Mouse (Mus musculus): ENCODE results near the gene Sorbs1. TPM values are rescaled to one million over a fixed set of nuclear protein-coding genes. Genes with fewer than 3 reads are reported as not detected.

Sorbs1 gene
- polyA plus RNA-seq, 1 experiment from 2014 or later = 98.8 TPM

DNA sequence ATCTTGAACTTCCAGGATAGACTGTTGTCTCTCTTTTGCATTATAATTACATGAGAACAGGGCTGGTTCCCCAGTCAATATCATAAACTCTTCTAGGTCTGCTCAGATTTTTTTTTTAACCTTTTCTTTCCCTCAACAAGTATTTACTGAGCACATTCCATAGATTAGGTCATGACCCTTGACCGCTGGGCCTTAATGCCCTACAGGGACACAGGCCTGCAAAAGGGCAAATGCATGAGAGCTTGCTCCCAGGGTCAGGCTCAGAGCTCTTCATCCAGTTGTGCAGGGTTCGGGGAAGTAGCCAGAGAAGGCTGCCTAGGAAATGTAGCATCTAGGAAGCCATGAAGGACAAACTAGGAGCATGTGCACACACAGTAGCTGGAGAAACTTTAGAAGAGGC lies 206.9 kb downstream of the Sorbs1 start:
- WGBS = 70% methylated on average over 2 of the region's 2 CpGs
- H3K27me3 ChIP-seq (ENCODE audit: control insufficient read depth, insufficient read depth, low read length) = no peaks in the 10 kb centered on the region
- H3K4me2 ChIP-seq (replicated peaks) = no peak overlapping the region
- peaks cover 39% of the 10 kb centered on the region for H3K36me3 ChIP-seq (replicated peaks; ENCODE audit: control insufficient read depth, insufficient read depth)
- no peak overlapping the region for H3K4me3 ChIP-seq (replicated peaks; ENCODE audit: low read length)
- H3K9ac ChIP-seq = no peak overlapping the region
- ATAC-seq (ENCODE audit: low FRiP score) (no peak), DNase-seq (ENCODE audit: low spot score) (no peak)
- H3K4me1 ChIP-seq (replicated peaks; ENCODE audit: control insufficient read depth, insufficient read depth, low read length) = no peaks in the 10 kb centered on the region
- H3K9me3 ChIP-seq (ENCODE audit: control insufficient read depth, low read length) = no peaks in the 10 kb centered on the region
- no peak overlapping the region for H3K27ac ChIP-seq

- H3K9ac ChIP-seq = no peak overlapping the region
- no peak overlapping the region for H3K4me2 ChIP-seq (replicated peaks)
- H3K27me3 ChIP-seq (ENCODE audit: control insufficient read depth, insufficient read depth, low read length) = no peaks in the 10 kb centered on the region
- H3K27ac ChIP-seq = no peak overlapping the region
- no peak for ATAC-seq (ENCODE audit: low FRiP score)
- 85% methylated on average over 7 of the region's 7 CpGs for WGBS
- peaks cover 27% of the 10 kb centered on the region for H3K36me3 ChIP-seq (replicated peaks; ENCODE audit: control insufficient read depth, insufficient read depth)
- no peak for DNase-seq (ENCODE audit: low spot score)
- H3K4me1 ChIP-seq (replicated peaks; ENCODE audit: control insufficient read depth, insufficient read depth, low read length) = 0 out of 2 replicates have a peak, but pooled peaks cover under 1% of the 10 kb centered on the region
- no peak overlapping the region for H3K4me3 ChIP-seq (replicated peaks; ENCODE audit: low read length)
- no peaks in the 10 kb centered on the region for H3K9me3 ChIP-seq (ENCODE audit: control insufficient read depth, low read length)
These were observed 208.1 kb downstream of the Sorbs1 start for GRCm38 (mm10) chr19:40305456-40305855.

- H3K27me3 ChIP-seq (ENCODE audit: control insufficient read depth, insufficient read depth, low read length) = no peaks in the 10 kb centered on the region
- 87% methylated on average over 9 of the region's 9 CpGs for WGBS
- H3K4me1 ChIP-seq (replicated peaks; ENCODE audit: control insufficient read depth, insufficient read depth, low read length) = 0 out of 2 replicates have a peak, but pooled peaks cover 3% of the 10 kb centered on the region
- H3K4me3 ChIP-seq (replicated peaks; ENCODE audit: low read length) = no peak overlapping the region
- no peaks in the 10 kb centered on the region for H3K9me3 ChIP-seq (ENCODE audit: control insufficient read depth, low read length)
- H3K4me2 ChIP-seq (replicated peaks) = no peak overlapping the region
- DNase-seq (ENCODE audit: low spot score) (no peak), ATAC-seq (ENCODE audit: low FRiP score) (no peak)
- no peak overlapping the region for H3K27ac ChIP-seq
- no peak overlapping the region for H3K9ac ChIP-seq
- 0 out of 2 replicates have a peak, but pooled peaks cover 9% of the 10 kb centered on the region for H3K36me3 ChIP-seq (replicated peaks; ENCODE audit: control insufficient read depth, insufficient read depth)
These were observed 210.7 kb downstream of the Sorbs1 start for GRCm38 (mm10) chr19:40302916-40303315.

DNA sequence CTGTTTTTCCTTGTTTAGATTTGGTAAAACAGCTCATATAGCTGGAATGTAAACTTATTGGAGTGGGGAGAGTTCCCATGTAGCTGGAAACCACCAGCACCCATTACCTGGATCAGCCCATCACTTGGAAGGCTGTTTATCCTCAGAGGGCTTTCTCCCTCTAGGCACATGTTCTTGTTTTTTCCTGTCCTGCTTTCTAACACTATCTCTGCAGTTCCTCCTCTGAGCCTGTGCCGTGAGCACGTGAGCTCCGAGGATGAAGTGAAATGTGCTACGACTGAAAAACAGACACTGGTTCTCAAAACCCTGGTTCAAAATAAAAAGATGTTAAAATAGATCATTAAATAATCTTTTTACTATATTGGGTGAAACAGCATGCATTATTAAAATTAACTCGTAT lies 211.1 kb downstream of the Sorbs1 start:
- Histone ChIP-seq H3K9ac (no peak overlapping the region), H3K4me2 (replicated peaks) (no peak overlapping the region), H3K36me3 (replicated peaks; ENCODE audit: control insufficient read depth, insufficient read depth) (0 out of 2 replicates have a peak, but pooled peaks cover 10% of the 10 kb centered on the region), H3K27me3 (ENCODE audit: control insufficient read depth, insufficient read depth, low read length) (no peaks in the 10 kb centered on the region), H3K9me3 (ENCODE audit: control insufficient read depth, low read length) (no peaks in the 10 kb centered on the region), H3K4me3 (replicated peaks; ENCODE audit: low read length) (no peak overlapping the region), H3K27ac (no peak overlapping the region), H3K4me1 (replicated peaks; ENCODE audit: control insufficient read depth, insufficient read depth, low read length) (0 out of 2 replicates have a peak, but pooled peaks cover 3% of the 10 kb centered on the region)
- ATAC-seq (ENCODE audit: low FRiP score) (no peak), DNase-seq (ENCODE audit: low spot score) (no peak)
- 94% methylated on average over 5 of the region's 5 CpGs for WGBS

DNA sequence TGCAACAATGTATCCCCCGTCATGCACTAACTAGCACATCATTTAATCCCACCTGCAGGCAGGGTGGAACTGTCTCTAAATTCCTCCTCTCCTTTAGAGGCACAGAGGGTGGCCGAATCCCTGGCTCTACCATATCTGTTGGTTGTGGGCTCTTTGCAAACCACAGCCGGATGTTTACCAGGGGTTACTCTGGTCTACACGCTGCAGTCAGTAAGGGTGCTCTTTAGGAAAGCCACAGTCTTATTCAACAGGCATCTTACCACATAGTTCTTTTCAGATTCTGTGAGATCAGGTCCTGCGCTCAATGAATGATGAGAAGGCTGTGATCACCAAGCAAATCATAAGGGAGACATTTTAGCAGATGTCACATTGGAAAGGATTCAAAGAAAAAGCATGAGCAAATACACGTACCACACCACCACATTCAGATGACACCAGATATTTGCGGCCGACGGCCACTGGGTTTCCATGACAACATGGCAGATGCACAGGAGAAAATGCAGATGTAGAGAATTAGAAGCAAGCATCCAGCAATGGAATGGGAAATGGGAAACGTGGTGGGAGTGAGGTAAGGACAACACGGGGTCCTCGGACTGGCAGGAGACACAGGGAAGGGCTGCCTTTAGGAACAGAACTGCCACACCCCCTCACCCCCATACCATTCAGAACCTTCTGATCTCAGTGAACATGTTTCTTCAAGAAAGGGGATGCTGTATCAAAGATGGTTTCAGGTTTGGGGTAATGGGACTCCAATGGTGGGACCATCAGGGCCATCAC lies 213.4 kb downstream of the Sorbs1 start:
- Histone ChIP-seq H3K27me3 (ENCODE audit: control insufficient read depth, insufficient read depth, low read length) (no peaks in the 10 kb centered on the region), H3K36me3 (replicated peaks; ENCODE audit: control insufficient read depth, insufficient read depth) (0 out of 2 replicates have a peak, but pooled peaks cover 10% of the 10 kb centered on the region), H3K9ac (no peak overlapping the region), H3K9me3 (ENCODE audit: control insufficient read depth, low read length) (no peaks in the 10 kb centered on the region), H3K4me2 (replicated peaks) (no peak overlapping the region), H3K4me1 (replicated peaks; ENCODE audit: control insufficient read depth, insufficient read depth, low read length) (0 out of 2 replicates have a peak, but pooled peaks cover 3% of the 10 kb centered on the region), H3K4me3 (replicated peaks; ENCODE audit: low read length) (no peak overlapping the region), H3K27ac (no peak overlapping the region)
- peak; percentile 25; the same call in 1 of the 2 replicates for ATAC-seq (ENCODE audit: low FRiP score)
- no peak for DNase-seq (ENCODE audit: low spot score)
- 70% methylated on average over 12 of the region's 12 CpGs for WGBS

DNA sequence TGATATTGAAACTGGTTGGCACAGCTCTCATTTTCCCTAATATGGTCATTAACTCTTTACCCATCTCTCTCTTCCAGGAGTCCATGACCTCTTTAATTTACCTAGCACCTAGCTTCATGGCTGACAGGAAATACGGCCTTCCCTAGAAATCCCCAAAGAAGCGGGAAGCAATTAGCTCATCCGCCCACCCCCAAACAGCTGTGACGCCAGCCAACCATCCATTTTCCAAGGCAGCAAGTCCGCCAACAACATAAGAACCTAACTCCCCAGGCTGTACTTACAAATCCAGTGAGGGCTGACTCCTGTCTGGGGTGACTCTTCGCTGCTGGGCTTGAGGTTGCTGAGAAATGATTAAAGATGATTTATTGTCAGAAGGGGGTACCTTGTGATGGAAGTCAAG lies 214.4 kb downstream of the Sorbs1 start:
- H3K4me3 ChIP-seq (replicated peaks; ENCODE audit: low read length) = no peak overlapping the region
- no peak for DNase-seq (ENCODE audit: low spot score)
- 66% methylated on average over 6 of the region's 6 CpGs for WGBS
- H3K4me2 ChIP-seq (replicated peaks) = no peak overlapping the region
- no peaks in the 10 kb centered on the region for H3K27me3 ChIP-seq (ENCODE audit: control insufficient read depth, insufficient read depth, low read length)
- H3K9me3 ChIP-seq (ENCODE audit: control insufficient read depth, low read length) = no peaks in the 10 kb centered on the region
- 0 out of 2 replicates have a peak, but pooled peaks cover 3% of the 10 kb centered on the region for H3K4me1 ChIP-seq (replicated peaks; ENCODE audit: control insufficient read depth, insufficient read depth, low read length)
- H3K27ac ChIP-seq = no peak overlapping the region
- peaks cover 16% of the 10 kb centered on the region; the same call in 1 of the 2 replicates for H3K36me3 ChIP-seq (replicated peaks; ENCODE audit: control insufficient read depth, insufficient read depth)
- H3K9ac ChIP-seq = no peak overlapping the region
- no peak for ATAC-seq (ENCODE audit: low FRiP score)

- Histone ChIP-seq H3K36me3 (replicated peaks; ENCODE audit: control insufficient read depth, insufficient read depth) (peaks cover 22% of the 10 kb centered on the region; the same call in 1 of the 2 replicates), H3K9ac (no peak overlapping the region), H3K4me2 (replicated peaks) (no peak overlapping the region), H3K4me3 (replicated peaks; ENCODE audit: low read length) (no peak overlapping the region), H3K27ac (no peak overlapping the region), H3K27me3 (ENCODE audit: control insufficient read depth, insufficient read depth, low read length) (no peaks in the 10 kb centered on the region), H3K4me1 (replicated peaks; ENCODE audit: control insufficient read depth, insufficient read depth, low read length) (0 out of 2 replicates have a peak, but pooled peaks cover 3% of the 10 kb centered on the region), H3K9me3 (ENCODE audit: control insufficient read depth, low read length) (no peaks in the 10 kb centered on the region)
- ATAC-seq (ENCODE audit: low FRiP score) (no peak), DNase-seq (ENCODE audit: low spot score) (no peak)
- WGBS = 75% methylated on average over 2 of the region's 2 CpGs
These were observed 215.0 kb downstream of the Sorbs1 start for GRCm38 (mm10) chr19:40298574-40298973.

- Histone ChIP-seq H3K4me1 (replicated peaks; ENCODE audit: control insufficient read depth, insufficient read depth, low read length) (0 out of 2 replicates have a peak, but pooled peaks cover 3% of the 10 kb centered on the region), H3K36me3 (replicated peaks; ENCODE audit: control insufficient read depth, insufficient read depth) (peaks cover 23% of the 10 kb centered on the region; the same call in 1 of the 2 replicates), H3K9me3 (ENCODE audit: control insufficient read depth, low read length) (no peaks in the 10 kb centered on the region), H3K4me2 (replicated peaks) (no peak overlapping the region), H3K4me3 (replicated peaks; ENCODE audit: low read length) (no peak overlapping the region), H3K9ac (no peak overlapping the region), H3K27ac (no peak overlapping the region), H3K27me3 (ENCODE audit: control insufficient read depth, insufficient read depth, low read length) (no peaks in the 10 kb centered on the region)
- 74% methylated on average over 4 of the region's 4 CpGs for WGBS
- no peak for ATAC-seq (ENCODE audit: low FRiP score)
- DNase-seq (ENCODE audit: low spot score) = no peak
These were observed 215.8 kb downstream of the Sorbs1 start for GRCm38 (mm10) chr19:40297798-40298144.

- H3K27ac ChIP-seq = no peak overlapping the region
- H3K4me2 ChIP-seq (replicated peaks) = no peak overlapping the region
- ATAC-seq (ENCODE audit: low FRiP score) (no peak), DNase-seq (ENCODE audit: low spot score) (no peak)
- no peak overlapping the region for H3K9ac ChIP-seq
- 0 out of 2 replicates have a peak, but pooled peaks cover 3% of the 10 kb centered on the region for H3K4me1 ChIP-seq (replicated peaks; ENCODE audit: control insufficient read depth, insufficient read depth, low read length)
- no peaks in the 10 kb centered on the region for H3K27me3 ChIP-seq (ENCODE audit: control insufficient read depth, insufficient read depth, low read length)
- H3K36me3 ChIP-seq (replicated peaks; ENCODE audit: control insufficient read depth, insufficient read depth) = peaks cover 23% of the 10 kb centered on the region; the same call in 1 of the 2 replicates
- 76% methylated on average over 7 of the region's 7 CpGs for WGBS
- H3K4me3 ChIP-seq (replicated peaks; ENCODE audit: low read length) = no peak overlapping the region
- no peaks in the 10 kb centered on the region for H3K9me3 ChIP-seq (ENCODE audit: control insufficient read depth, low read length)
These were observed 216.3 kb downstream of the Sorbs1 start for GRCm38 (mm10) chr19:40297078-40297797.
